Mouse (Mus musculus) C2C12 (cell line): ENCODE measurements at regions not wholly inside any gene's neighbourhood (a gene's known extent, or its start where the extent isn't known, plus 50 kb on each side); places are given as distances from the start of the nearest gene placed in this dataset.

Experiments used
- H3K27me3 ChIP-seq: one replicate; pipeline ENCODE4 v1.6.1; 2011; ENCODE audit not compliant: control insufficient read depth, insufficient read depth, insufficient read length
- H3K36me3 ChIP-seq: one replicate; pipeline ENCODE4 v1.6.1; 2011; ENCODE audit not compliant: control insufficient read depth, insufficient read depth
- H3K4me3 ChIP-seq: one replicate; pipeline ENCODE4 v1.5.1; 2011; ENCODE audit warnings: mild to moderate bottlenecking, control low read depth; ENCODE audit not compliant: poor library complexity, insufficient read depth, severe bottlenecking
- H3K79me2 ChIP-seq: one replicate; pipeline ENCODE4 v1.6.1; 2011; ENCODE audit not compliant: control insufficient read depth, insufficient read depth
- H3K79me3 ChIP-seq: one replicate; pipeline ENCODE4 v1.6.1; 2011; ENCODE audit warnings: low read depth, control low read depth
- H3ac ChIP-seq: one replicate; pipeline ENCODE3; 2011; ENCODE audit warnings: low read depth; ENCODE audit not compliant: control insufficient read depth, insufficient read length
- CEBPB ChIP-seq: IDR thresholded peaks from one replicate; pipeline ENCODE4 v1.6.1; 2011; ENCODE audit warnings: low read depth, mild to moderate bottlenecking, control low read depth, moderate library complexity
- CTCF ChIP-seq: IDR thresholded peaks from one replicate; pipeline ENCODE4 v1.5.1; 2011; ENCODE audit not compliant: control insufficient read depth, insufficient read depth, insufficient read length
- FOSL1 ChIP-seq: IDR thresholded peaks from one replicate; pipeline ENCODE4 v1.8.0; 2011; ENCODE audit warnings: mild to moderate bottlenecking, low read length; ENCODE audit not compliant: poor library complexity, insufficient read depth, severe bottlenecking
- MAX ChIP-seq: IDR thresholded peaks from one replicate; pipeline ENCODE4 v1.6.1; 2011; ENCODE audit warnings: mild to moderate bottlenecking, control low read depth
- MYOD1 ChIP-seq: IDR thresholded peaks from one replicate; pipeline ENCODE4 v1.6.1; 2011; ENCODE audit warnings: low read depth; ENCODE audit not compliant: control insufficient read depth, insufficient read length
- MYOG ChIP-seq: IDR thresholded peaks from one replicate; pipeline ENCODE4 v1.6.1; 2011; ENCODE audit not compliant: control insufficient read depth, insufficient read length; ENCODE audit errors: extremely low read depth
- USF1 ChIP-seq: IDR thresholded peaks from one replicate; pipeline ENCODE4 v1.6.1; 2011; ENCODE audit warnings: low read depth, mild to moderate bottlenecking, control low read depth, moderate library complexity

DNA sequence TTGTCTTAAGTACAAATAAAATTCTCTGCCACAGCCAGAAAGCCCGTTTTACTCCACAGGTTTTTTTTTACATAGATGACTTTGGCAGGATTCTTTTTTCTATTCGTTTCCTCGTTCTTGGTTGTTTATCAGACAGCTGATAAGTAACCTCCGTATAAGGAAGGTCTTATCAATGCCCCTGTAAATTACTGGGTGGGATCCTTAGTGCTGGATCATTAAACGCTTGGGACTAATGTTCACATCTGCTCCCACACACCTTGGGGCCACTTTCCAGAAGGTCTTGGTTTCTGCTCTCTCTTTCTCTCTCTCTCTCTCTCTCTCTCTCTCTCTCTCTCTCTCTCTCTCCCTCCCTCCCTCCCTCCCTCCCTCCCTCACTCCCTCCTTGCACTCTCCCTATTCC, 134.6 kb downstream of the Gsdmc2 start:
- no peak overlapping the region for H3K4me3 ChIP-seq
- no peak overlapping the region for H3ac ChIP-seq
- no peaks in the 10 kb centered on the region for H3K79me2 ChIP-seq
- no peak for TF ChIP-seq MYOD1
- TF ChIP-seq FOSL1, result no peak
- no peak for TF ChIP-seq MYOG
- no peaks in the 10 kb centered on the region for H3K27me3 ChIP-seq
- H3K36me3 ChIP-seq, result no peaks in the 10 kb centered on the region
- H3K79me3 ChIP-seq, result no peaks in the 10 kb centered on the region

DNA sequence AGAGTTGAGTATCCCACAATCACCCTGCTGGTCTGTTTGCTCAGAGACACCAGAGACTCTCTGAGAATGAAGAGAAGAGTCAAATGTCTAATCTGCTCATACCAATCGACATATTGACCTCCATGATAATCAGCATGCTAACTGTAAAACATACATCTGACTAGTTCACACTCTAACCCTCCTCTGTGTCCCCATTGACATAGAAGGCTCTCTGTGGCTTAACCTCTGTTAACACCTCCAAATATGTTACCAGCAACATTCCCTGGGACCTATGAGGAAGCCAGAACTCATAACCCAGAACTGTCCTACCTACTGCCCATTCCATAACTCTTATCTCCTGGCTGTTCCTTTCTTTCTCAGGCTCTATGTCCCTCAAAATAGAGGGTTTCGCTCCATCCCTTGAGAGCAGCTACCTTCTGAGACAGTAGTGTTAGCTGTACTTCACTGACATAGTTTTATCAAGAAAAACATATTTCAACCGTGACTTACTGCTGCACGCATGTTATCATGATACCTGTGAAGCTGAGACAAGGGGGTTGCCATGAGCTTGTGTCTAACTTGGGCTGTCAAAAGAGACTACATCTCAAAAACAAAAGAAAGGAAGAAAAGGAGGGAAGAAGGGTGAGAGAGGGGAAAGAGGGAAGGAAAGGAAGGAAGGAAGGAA, 135.6 kb downstream of the Gsdmc2 start:
- Histone ChIP-seq H3K36me3 (no peaks in the 10 kb centered on the region), H3K79me3 (no peaks in the 10 kb centered on the region), H3K79me2 (no peaks in the 10 kb centered on the region), H3K27me3 (no peaks in the 10 kb centered on the region), H3ac (no peak overlapping the region), H3K4me3 (no peak overlapping the region)
- TF ChIP-seq MYOG, result no peak
- no peak for TF ChIP-seq CEBPB
- TF ChIP-seq MYOD1, result no peak
- no peak for TF ChIP-seq MAX
- TF ChIP-seq USF1, result no peak
- TF ChIP-seq CTCF, result no peak
- TF ChIP-seq FOSL1, result no peak

DNA sequence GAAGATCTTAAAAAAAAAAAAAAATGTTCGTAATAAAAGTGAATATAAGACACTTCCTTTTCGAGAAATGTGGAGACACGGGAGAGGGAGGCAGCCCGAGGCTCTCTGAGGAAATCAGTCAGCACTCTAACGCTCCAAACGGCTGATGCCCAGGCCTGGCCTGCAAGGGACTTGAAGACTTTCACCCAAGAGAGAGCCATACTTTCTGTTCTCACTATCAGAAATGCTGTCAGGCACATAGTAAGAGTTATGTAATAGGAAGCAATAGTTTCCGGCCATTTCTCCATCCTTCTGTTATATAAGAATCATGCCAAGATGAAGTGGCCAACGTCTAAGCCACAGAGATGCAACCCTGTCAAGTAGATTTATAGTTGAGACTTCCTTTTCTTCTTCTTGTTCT, 140.3 kb downstream of the Gsdmc2 start:
- H3K4me3 ChIP-seq, result no peak overlapping the region
- no peak overlapping the region for H3ac ChIP-seq
- no peaks in the 10 kb centered on the region for H3K79me2 ChIP-seq
- H3K36me3 ChIP-seq, result no peaks in the 10 kb centered on the region
- H3K27me3 ChIP-seq, result no peaks in the 10 kb centered on the region
- H3K79me3 ChIP-seq, result no peaks in the 10 kb centered on the region
- TF ChIP-seq MYOD1 (no peak), MYOG (no peak), CTCF (no peak), USF1 (no peak), CEBPB (no peak), FOSL1 (no peak), MAX (no peak)

DNA sequence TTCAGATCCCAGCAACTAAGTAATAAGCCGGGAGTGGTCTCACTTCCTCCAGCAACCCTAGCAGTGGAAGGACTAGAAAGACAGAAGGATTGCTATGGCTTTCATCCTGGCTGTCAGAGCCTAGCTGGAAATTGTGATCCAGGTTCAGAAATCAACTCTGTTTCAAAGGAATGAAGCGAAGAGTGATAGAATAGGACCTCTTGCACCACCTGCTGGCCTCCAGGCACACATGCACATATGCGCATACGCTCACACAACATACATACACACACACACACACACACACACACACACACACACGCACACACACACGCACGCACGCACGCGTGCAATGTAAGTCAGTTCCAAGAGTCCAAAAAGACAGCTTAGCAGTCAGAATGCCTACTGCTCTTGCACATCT, 147.1 kb downstream of the Gsdmc2 start:
- H3K36me3 ChIP-seq, result no peaks in the 10 kb centered on the region
- no peak overlapping the region for H3ac ChIP-seq
- no peaks in the 10 kb centered on the region for H3K79me2 ChIP-seq
- H3K4me3 ChIP-seq, result no peak overlapping the region
- no peaks in the 10 kb centered on the region for H3K79me3 ChIP-seq
- TF ChIP-seq CTCF (no peak), USF1 (no peak), MYOG (no peak), CEBPB (no peak), FOSL1 (no peak), MYOD1 (no peak), MAX (no peak)
- no peaks in the 10 kb centered on the region for H3K27me3 ChIP-seq

DNA sequence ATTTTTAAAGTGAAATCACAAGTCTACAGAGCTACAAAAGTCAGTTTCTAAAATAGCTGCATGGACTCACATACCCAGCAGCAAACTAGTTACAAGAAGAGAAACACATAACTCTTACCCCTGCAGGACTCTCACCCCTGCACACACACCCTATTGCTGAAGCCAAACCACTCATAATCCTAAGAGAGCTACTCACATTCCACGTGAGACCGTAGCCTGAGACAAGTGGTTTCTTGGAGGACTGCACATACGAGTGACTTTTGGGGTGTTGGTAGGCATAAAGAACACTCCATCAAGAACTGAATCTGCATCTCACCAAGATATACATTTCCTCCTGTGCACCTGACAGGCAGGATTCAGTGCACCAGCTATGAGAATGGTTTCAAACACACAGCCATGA, 150.8 kb downstream of the Gsdmc2 start:
- Histone ChIP-seq H3K27me3 (no peaks in the 10 kb centered on the region), H3ac (no peak overlapping the region), H3K79me3 (no peaks in the 10 kb centered on the region), H3K79me2 (no peaks in the 10 kb centered on the region), H3K4me3 (no peak overlapping the region), H3K36me3 (no peaks in the 10 kb centered on the region)
- TF ChIP-seq USF1 (no peak), MAX (no peak), CTCF (no peak), MYOD1 (no peak), CEBPB (no peak)

DNA sequence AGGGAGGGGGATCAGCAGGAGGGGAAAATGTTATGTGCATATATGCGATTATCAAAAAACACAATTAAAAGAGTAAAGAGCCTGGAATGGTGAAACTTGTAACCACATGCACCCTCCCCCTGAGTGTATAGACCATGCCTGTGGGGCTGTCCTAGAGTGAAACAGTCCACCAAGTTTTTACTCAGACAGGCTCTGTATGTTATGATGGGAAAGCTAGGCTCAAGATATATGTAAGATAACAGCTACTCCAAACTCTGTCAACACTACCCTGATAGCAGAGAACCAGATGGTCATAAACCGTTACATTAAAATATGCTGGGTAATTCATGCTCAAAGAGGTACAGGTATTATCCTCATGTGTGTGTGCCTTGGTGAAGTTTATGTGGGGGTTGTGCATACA, 151.4 kb downstream of the Gsdmc2 start:
- Histone ChIP-seq H3ac (no peak overlapping the region), H3K36me3 (no peaks in the 10 kb centered on the region), H3K79me3 (no peaks in the 10 kb centered on the region), H3K79me2 (no peaks in the 10 kb centered on the region), H3K27me3 (no peaks in the 10 kb centered on the region), H3K4me3 (no peak overlapping the region)
- TF ChIP-seq CTCF, result no peak
- TF ChIP-seq MYOD1, result no peak
- TF ChIP-seq MAX, result no peak
- no peak for TF ChIP-seq CEBPB
- no peak for TF ChIP-seq FOSL1
- no peak for TF ChIP-seq USF1
- TF ChIP-seq MYOG, result no peak
